Mouse (Mus musculus) liver, embryonic 12.5 days (tissue): ENCODE measurements around the gene Mllt10. TPM values are rescaled to one million over a fixed set of nuclear protein-coding genes. Genes with fewer than 3 reads are reported as not detected.

Experiments
- ATAC-seq: fragments of 200-750 bp; cut with Nextera tagmentation; 2 replicates; pipeline ENCODE4 v1.8.0; 2017; ENCODE audit warnings: moderate number of reproducible peaks, mild to moderate bottlenecking, moderate library complexity
- H3K27ac ChIP-seq: fragments of 300-500 bp; sonication (generic); 2 replicates; pipeline ENCODE4 v1.5.1; 2016; ENCODE audit warnings: mild to moderate bottlenecking
- H3K27me3 ChIP-seq: fragments of 300-500 bp; sonication (generic); replicated peaks from 2 replicates; pipeline ENCODE4 v1.6.1; 2016; ENCODE audit warnings: mild to moderate bottlenecking, moderate library complexity
- H3K36me3 ChIP-seq: fragments of 300-500 bp; sonication (generic); 2 replicates; pipeline ENCODE4 v1.6.1; 2016; ENCODE audit warnings: mild to moderate bottlenecking, moderate library complexity
- H3K4me1 ChIP-seq: fragments of 300-500 bp; sonication (generic); 2 replicates; pipeline ENCODE4 v1.6.1; 2016
- H3K4me2 ChIP-seq: fragments of 300-500 bp; sonication (generic); 2 replicates; pipeline ENCODE4 v1.6.1; 2016; ENCODE audit warnings: mild to moderate bottlenecking, moderate library complexity
- H3K4me3 ChIP-seq: fragments of 300-500 bp; sonication (generic); 2 replicates; pipeline ENCODE4 v1.5.1; 2016; ENCODE audit warnings: mild to moderate bottlenecking, moderate library complexity
- H3K9ac ChIP-seq: fragments of 300-500 bp; sonication (generic); 2 replicates; pipeline ENCODE4 v1.6.1; 2016; ENCODE audit warnings: mild to moderate bottlenecking, moderate library complexity
- H3K9me3 ChIP-seq: fragments of 300-500 bp; sonication (generic); replicated peaks from 2 replicates; pipeline ENCODE4 v1.6.1; 2016; ENCODE audit warnings: mild to moderate bottlenecking, moderate library complexity
- WGBS: fragments of 180-500 bp; shearing (Covaris S2); methylation state at CpG from one replicate; pipeline ENCODE4 v1.1.7; 2016; ENCODE audit not compliant: insufficient replicate concordance; 5-methylcytosine and 5-hydroxymethylcytosine counted together
- microRNA-seq: library from miRNA; unstranded; fragments of <30 nt; microRNA quantifications from one replicate; pipeline ENCODE4, GENCODE M21; 2017
- polyA plus RNA-seq: library from polyadenylated mRNA; unstranded; fragments of >200 nt; fragmentation: Nextera tagmentation; extraction: Ambion mirVana; gene quantifications from 2 replicates; pipeline ENCODE4 v1.2.1, GENCODE M21; 2016

Gene Mllt10
- polyA plus RNA-seq, 1 experiment from 2014 or later: 39.2 TPM

DNA sequence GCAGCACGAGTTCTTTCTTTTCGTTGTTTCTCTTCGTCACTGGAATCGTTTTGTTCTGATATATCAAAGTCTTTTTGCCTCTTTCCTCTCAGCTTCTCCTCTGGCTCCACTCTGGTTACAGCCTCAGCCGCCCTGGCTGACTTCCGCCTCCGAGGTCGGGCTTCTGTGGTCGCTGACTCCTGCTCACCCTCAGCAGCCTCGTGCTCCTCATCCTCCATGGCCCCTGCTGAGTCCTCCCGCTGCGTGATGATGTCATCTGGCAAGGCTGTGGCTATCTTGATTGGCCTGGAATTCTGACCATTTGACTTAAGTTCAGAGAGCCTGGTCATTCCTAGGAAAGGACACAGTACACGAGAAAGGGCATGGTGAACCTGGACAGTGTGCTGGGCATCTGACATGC is 164.5 kb downstream of the Mllt10 start:
- WGBS: 74% methylated on average over 13 of the region's 13 CpGs
- ATAC-seq: no peak

GRCm38 (mm10) chr2:18228486-18229062 is 173.5 kb downstream of the Mllt10 start:
- H3K4me3 ChIP-seq: no peak overlapping the region
- peaks cover 4% of the 10 kb centered on the region; the same call in 1 of the 2 replicates for H3K36me3 ChIP-seq
- no peak overlapping the region for H3K4me2 ChIP-seq
- no peak overlapping the region for H3K27ac ChIP-seq
- no peak overlapping the region for H3K9ac ChIP-seq
- no peaks in the 10 kb centered on the region for H3K9me3 ChIP-seq
- no peaks in the 10 kb centered on the region for H3K27me3 ChIP-seq
- no peak for ATAC-seq
- peaks cover 6% of the 10 kb centered on the region; the same call in 1 of the 2 replicates for H3K4me1 ChIP-seq
- WGBS: 70% methylated on average over 8 of the region's 8 CpGs

More for the DNA sequence above, 164.5 kb downstream of the Mllt10 start:
- Histone ChIP-seq H3K4me2 (no peak overlapping the region), H3K27me3 (no peaks in the 10 kb centered on the region), H3K27ac (no peak overlapping the region), H3K9ac (no peak overlapping the region), H3K4me1 (no peaks in the 10 kb centered on the region), H3K4me3 (no peak overlapping the region), H3K9me3 (no peaks in the 10 kb centered on the region), H3K36me3 (peaks cover 50% of the 10 kb centered on the region)

DNA sequence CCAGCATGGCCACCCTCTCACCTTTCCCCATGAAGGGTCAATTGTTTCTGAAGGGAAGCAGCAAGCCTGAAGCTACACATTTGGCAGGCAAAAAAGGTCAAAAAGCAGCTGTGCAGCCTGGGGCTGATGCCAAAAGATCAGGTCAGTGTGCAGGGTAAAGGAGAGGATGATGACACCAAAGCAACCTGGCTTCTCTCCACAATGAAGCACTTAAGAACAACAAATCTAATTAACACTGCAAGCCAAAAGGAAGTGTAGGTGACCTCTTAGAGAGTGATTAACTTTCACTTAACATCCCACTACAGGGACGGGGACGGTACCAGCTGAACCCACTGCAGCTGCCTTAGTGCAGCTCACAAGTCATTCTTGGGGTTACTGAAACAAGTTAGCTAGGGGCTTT is 174.2 kb downstream of the Mllt10 start:
- H3K27me3 ChIP-seq: no peaks in the 10 kb centered on the region
- H3K9me3 ChIP-seq: no peaks in the 10 kb centered on the region
- 82% methylated on average over 2 of the region's 2 CpGs for WGBS
- H3K27ac ChIP-seq: no peak overlapping the region
- H3K4me3 ChIP-seq: no peak overlapping the region
- no peak overlapping the region for H3K9ac ChIP-seq
- no peak overlapping the region for H3K4me2 ChIP-seq
- no peak for ATAC-seq
- H3K36me3 ChIP-seq: peaks cover 4% of the 10 kb centered on the region; the same call in 1 of the 2 replicates
- H3K4me1 ChIP-seq: peaks cover 6% of the 10 kb centered on the region; the same call in 1 of the 2 replicates

DNA sequence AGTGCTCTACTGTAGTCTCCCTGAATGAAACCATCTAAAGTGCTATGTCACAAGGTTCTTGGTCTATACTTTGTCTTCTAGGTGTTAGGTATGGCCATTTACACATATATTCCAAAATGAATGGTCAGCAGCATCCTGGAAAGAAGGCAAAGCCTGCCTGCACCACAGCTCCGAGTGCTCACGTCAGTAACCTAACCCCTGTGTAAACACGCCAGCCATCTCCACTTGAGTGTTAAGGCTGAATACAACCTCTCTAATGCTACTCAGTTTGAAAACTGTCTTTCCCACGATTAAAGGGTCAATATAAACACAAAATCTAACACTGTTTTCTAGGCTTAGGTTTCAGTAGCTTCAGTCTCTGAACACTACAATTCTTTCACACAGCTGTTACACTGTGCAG is 176.1 kb downstream of the Mllt10 start:
- H3K4me1 ChIP-seq: peaks cover 11% of the 10 kb centered on the region
- no peak overlapping the region for H3K27ac ChIP-seq
- H3K27me3 ChIP-seq: no peaks in the 10 kb centered on the region
- no peak for ATAC-seq
- H3K4me3 ChIP-seq: no peak overlapping the region
- WGBS: 65% methylated on average over 4 of the region's 4 CpGs
- peaks cover 4% of the 10 kb centered on the region; the same call in 1 of the 2 replicates for H3K36me3 ChIP-seq
- no peak overlapping the region for H3K9ac ChIP-seq
- no peak overlapping the region for H3K4me2 ChIP-seq
- no peaks in the 10 kb centered on the region for H3K9me3 ChIP-seq

GRCm38 (mm10) chr2:18232883-18233567 is 178.0 kb downstream of the Mllt10 start:
- H3K4me1 ChIP-seq: peaks cover 11% of the 10 kb centered on the region
- H3K27me3 ChIP-seq: no peaks in the 10 kb centered on the region
- no peak overlapping the region for H3K4me3 ChIP-seq
- ATAC-seq: no peak
- 16% methylated on average over 5 of the region's 5 CpGs for WGBS
- H3K36me3 ChIP-seq: peaks cover 4% of the 10 kb centered on the region; the same call in 1 of the 2 replicates
- no peak overlapping the region for H3K27ac ChIP-seq
- no peak overlapping the region for H3K4me2 ChIP-seq
- no peak overlapping the region for H3K9ac ChIP-seq
- no peaks in the 10 kb centered on the region for H3K9me3 ChIP-seq

- H3K9ac ChIP-seq: no peak overlapping the region
- H3K4me3 ChIP-seq: no peak overlapping the region
- peaks cover 11% of the 10 kb centered on the region for H3K4me1 ChIP-seq
- no peaks in the 10 kb centered on the region for H3K9me3 ChIP-seq
- 51% methylated on average over 5 of the region's 5 CpGs for WGBS
- H3K27ac ChIP-seq: no peak overlapping the region
- no peak overlapping the region for H3K4me2 ChIP-seq
- ATAC-seq: no peak
- peaks cover 4% of the 10 kb centered on the region; the same call in 1 of the 2 replicates for H3K36me3 ChIP-seq
- H3K27me3 ChIP-seq: no peaks in the 10 kb centered on the region
These were observed 180.5 kb downstream of the Mllt10 start for GRCm38 (mm10) chr2:18235524-18235923.

DNA sequence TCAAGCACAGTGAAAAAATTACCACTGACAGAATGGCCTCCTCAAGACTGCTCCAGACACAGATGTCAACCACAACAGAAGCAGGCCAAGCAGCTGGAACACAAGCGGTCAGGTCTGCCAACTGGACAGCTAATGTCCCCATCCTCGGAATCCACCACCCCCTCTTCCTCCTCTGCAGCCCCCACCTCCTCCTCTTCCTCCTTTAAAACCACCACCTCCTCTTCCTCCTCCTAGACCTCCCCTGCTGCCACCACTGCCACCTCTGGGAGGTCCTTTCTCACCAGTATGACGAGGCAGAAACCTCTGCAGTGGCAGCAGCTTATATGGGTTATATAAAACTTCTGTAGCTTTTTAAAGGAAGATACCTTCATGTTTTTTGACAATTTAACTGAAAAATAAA is 194.2 kb downstream of the Mllt10 start:
- no peak overlapping the region for H3K27ac ChIP-seq
- peaks cover 17% of the 10 kb centered on the region for H3K36me3 ChIP-seq
- H3K4me3 ChIP-seq: no peak overlapping the region
- H3K9ac ChIP-seq: no peak overlapping the region
- H3K4me1 ChIP-seq: no peaks in the 10 kb centered on the region
- no peak for ATAC-seq
- 0 out of 2 replicates have a peak, but pooled peaks cover 3% of the 10 kb centered on the region for H3K9me3 ChIP-seq
- no peaks in the 10 kb centered on the region for H3K27me3 ChIP-seq
- no peak overlapping the region for H3K4me2 ChIP-seq
- WGBS: 58% methylated on average over 3 of the region's 3 CpGs

Small RNA genes within 50 kb of the gene (microRNA-seq; reads per million reads assigned to microRNA genes)
- not detected for gene Gm23638
- gene Mir7655: 9.8 reads per million, percentile 22 among the genes with 10 or more reads in this experiment

Other genes with a start within 250 kb of the Mllt10 start
- gene H2al2a, start 58.3 kb upstream of the Mllt10 start, polyA plus RNA-seq: not detected in 2 replicates
- gene A930004D18Rik, start 17.5 kb upstream of the Mllt10 start, polyA plus RNA-seq: 2.7 and 2.8 TPM in 2 replicates
- 1.0 and 1.2 TPM in 2 replicates for gene Skida1, start 6.2 kb upstream of the Mllt10 start, polyA plus RNA-seq